Mouse (Mus musculus) MEL (cell line): ENCODE results near the gene Edar.

ENCODE experiments used
- CTCF ChIP-seq, 3 experiments: IDR thresholded peaks in 2 of 3; conservative IDR thresholded peaks in 1 of 3; 2 replicates each; pipeline ENCODE4 v1.5.1; 2011 to 2012; ENCODE audit warnings: low read length in 3 of 3, low read depth in 2 of 3, mild to moderate bottlenecking in 2 of 3, improper control_type of control experiment in 1 of 3, inconsistent platforms in 1 of 3, mixed read lengths in 1 of 3, moderate library complexity in 1 of 3; ENCODE audit not compliant: control insufficient read depth in 1 of 3, insufficient read depth in 1 of 3, poor library complexity in 1 of 3, severe bottlenecking in 1 of 3
- E2F4 ChIP-seq: IDR thresholded peaks from 2 replicates; pipeline ENCODE4 v1.6.1; 2011; ENCODE audit warnings: low read depth, low read length, improper control_type of control experiment, borderline replicate concordance
- POLR2A ChIP-seq, 2 experiments: IDR thresholded peaks; 2 replicates each; pipeline ENCODE4 v1.6.1; 2011 to 2012; ENCODE audit warnings: low read length in 2 of 2, mild to moderate bottlenecking in 2 of 2, control low read depth in 1 of 2, improper control_type of control experiment in 1 of 2, low read depth in 1 of 2, moderate library complexity in 1 of 2; ENCODE audit not compliant: control insufficient read depth in 1 of 2, insufficient read depth in 1 of 2, poor library complexity in 1 of 2

DNA sequence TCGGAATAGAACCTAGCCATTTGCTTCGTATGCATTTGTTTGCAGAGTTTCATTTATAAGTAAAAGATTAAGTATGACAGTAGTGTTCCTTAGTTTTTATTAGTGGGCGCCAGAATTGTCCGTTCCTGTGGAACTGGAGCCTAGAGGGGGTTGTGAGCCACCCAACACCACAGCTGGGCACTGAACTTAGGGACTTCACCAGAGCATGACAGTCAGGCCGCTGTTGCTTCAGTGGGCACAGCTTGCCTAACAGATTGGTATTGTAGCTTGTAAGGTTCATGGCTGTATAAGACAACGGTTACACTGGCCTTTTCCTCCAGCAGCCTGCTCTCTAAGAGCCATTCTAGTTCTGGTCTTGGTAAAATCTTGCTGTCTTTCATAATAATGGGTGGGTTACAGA is 114.9 kb downstream of the Edar start:
- TF ChIP-seq E2F4 (no peak), POLR2A (IDR thresholded peaks at IDR 0.05; ENCODE audit: control insufficient read depth in 1 of 2, insufficient read depth in 1 of 2, low read depth in 1 of 2, low read length in 2 of 2, poor library complexity in 1 of 2) (no peak), CTCF (IDR thresholded peaks at IDR 0.05 in 2 of 3, conservative IDR thresholded peaks at IDR 0.05 in 1 of 3; ENCODE audit: control insufficient read depth in 1 of 3, insufficient read depth in 1 of 3, low read depth in 2 of 3, low read length in 3 of 3, poor library complexity in 1 of 3, severe bottlenecking in 1 of 3) (no peak)
